In the genomic region with DNA sequence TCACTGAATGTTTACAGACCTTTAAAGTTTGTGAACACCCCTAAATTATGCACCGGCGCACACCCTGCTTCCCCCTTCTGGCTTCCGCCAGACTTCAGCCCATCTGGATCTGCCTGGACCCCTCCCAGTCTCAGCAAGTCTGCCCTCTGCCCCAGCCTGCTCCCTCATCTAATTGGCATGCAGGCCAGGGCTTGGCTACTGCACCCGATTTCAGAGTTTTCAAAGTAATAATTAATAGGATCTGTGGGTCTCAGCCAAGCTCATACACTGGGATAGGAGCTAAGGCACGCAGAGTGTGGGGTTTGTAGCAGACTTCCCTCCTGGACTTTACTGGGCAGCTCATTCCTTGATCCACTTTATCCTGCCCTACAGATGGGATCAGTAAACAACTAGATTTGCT, we compare ENCODE assay signal across 9 mouse cellular contexts. TPM values are rescaled to one million over a fixed set of nuclear protein-coding genes. Genes with fewer than 3 reads are reported as not detected.
DNase-seq lines count a peak whose midpoint lies in the region; ATAC-seq and TF ChIP-seq lines count a peak whose summit lies in the region.
"Had no signal": no experiment of that assay in that cellular context is flagged by ENCODE, and none has a peak within 500 bp of the region (broad histone marks: within the 10 kb centered on the region; RNA-seq: fewer than 3 reads in every experiment).

No protein-coding gene starts in this region.

- TF ChIP-seq CTCF in lung, embryonic 14.5 days (IDR thresholded peaks at IDR 0.05; ENCODE audit: low read depth): no peak

- H3K9me3 ChIP-seq in lung, embryonic 14.5 days (ENCODE audit: low read depth, low read length): no peaks in the 10 kb centered on the region
- H3K9me3 ChIP-seq in embryonic facial prominence, embryonic 15.5 days (replicated peaks): no peaks in the 10 kb centered on the region
- H3K9me3 ChIP-seq in limb, embryonic 13.5 days: no peaks in the 10 kb centered on the region

- no peak overlapping the region for H3K4me3 ChIP-seq in lung, embryonic 14.5 days (ENCODE audit: low read depth, low read length)
- no peak overlapping the region for H3K4me3 ChIP-seq in embryonic facial prominence, embryonic 15.5 days (replicated peaks)
- H3K4me3 ChIP-seq in limb, embryonic 13.5 days: no peak overlapping the region

- H3K4me2 ChIP-seq in lung, embryonic 14.5 days: no peak overlapping the region
- no peak overlapping the region for H3K4me2 ChIP-seq in embryonic facial prominence, embryonic 15.5 days (replicated peaks)
- no peak overlapping the region for H3K4me2 ChIP-seq in limb, embryonic 13.5 days (replicated peaks)

- WGBS in lung, embryonic 14.5 days: 49% methylated on average over 5 of the region's 5 CpGs
- 22% methylated on average over 5 of the region's 5 CpGs for WGBS in embryonic facial prominence, embryonic 15.5 days
- 38% methylated on average over 5 of the region's 5 CpGs for WGBS in limb, embryonic 13.5 days

- ATAC-seq in lung, embryonic 14.5 days (ENCODE audit: insufficient read depth): peak; percentile 19; the same call in 1 of the 2 replicates
- ATAC-seq in embryonic facial prominence, embryonic 15.5 days (ENCODE audit: insufficient number of reproducible peaks, low FRiP score, low TSS enrichment, low read depth): peak; percentile 22; the same call in 1 of the 2 replicates
- ATAC-seq in limb, embryonic 13.5 days (ENCODE audit: low FRiP score, low read depth): no peak
- ATAC-seq in CD4-positive, CD25-positive, alpha-beta regulatory T cell, adult 4 months: no peak

- no peak for DNase-seq in lung, embryonic 14.5 days
- DNase-seq in lung, postnatal 36 days: no peak
- peak; percentile 81 to 92 for DNase-seq in kidney, adult 8-10 months
- DNase-seq in layer of hippocampus, postnatal 25 days (ENCODE audit: extremely low spot score in 1 of 2, low spot score in 1 of 2): no peak
- DNase-seq in thymus, adult 18-20 months: no peak

- H3K9ac ChIP-seq in lung, embryonic 14.5 days: no peak overlapping the region
- no peak overlapping the region for H3K9ac ChIP-seq in embryonic facial prominence, embryonic 15.5 days
- no peak overlapping the region for H3K9ac ChIP-seq in limb, embryonic 13.5 days

- H3K27ac ChIP-seq in lung, embryonic 14.5 days (ENCODE audit: low read depth): no peak overlapping the region
- no peak overlapping the region for H3K27ac ChIP-seq in embryonic facial prominence, embryonic 15.5 days (replicated peaks)
- peak overlapping the region; percentile 28; the same call in 1 of the 2 replicates for H3K27ac ChIP-seq in limb, embryonic 13.5 days
- H3K27ac ChIP-seq: macrophage had no signal

- H3K27me3 ChIP-seq in lung, embryonic 14.5 days (ENCODE audit: insufficient read depth, low read length): no peaks in the 10 kb centered on the region
- H3K27me3 ChIP-seq in embryonic facial prominence, embryonic 15.5 days: no peaks in the 10 kb centered on the region
- no peaks in the 10 kb centered on the region for H3K27me3 ChIP-seq in limb, embryonic 13.5 days

- H3K36me3 ChIP-seq in lung, embryonic 14.5 days (ENCODE audit: insufficient read depth): peaks cover 5% of the 10 kb centered on the region; the same call in 1 of the 2 replicates
- H3K36me3 ChIP-seq in embryonic facial prominence, embryonic 15.5 days: peaks cover 7% of the 10 kb centered on the region; the same call in 1 of the 2 replicates
- peaks cover 8% of the 10 kb centered on the region for H3K36me3 ChIP-seq in limb, embryonic 13.5 days

- H3K4me1 ChIP-seq in lung, embryonic 14.5 days (ENCODE audit: insufficient read depth): peaks cover 7% of the 10 kb centered on the region; the same call in 1 of the 2 replicates
- H3K4me1 ChIP-seq in embryonic facial prominence, embryonic 15.5 days: peaks cover 33% of the 10 kb centered on the region
- peaks cover 50% of the 10 kb centered on the region for H3K4me1 ChIP-seq in limb, embryonic 13.5 days

RNA-seq across cellular contexts. Expression of gene Abcc3, which starts 11.4 kb away (rescaled TPM):
- polyA plus RNA-seq in lung, embryonic 14.5 days (2014; fragmentation: Nextera tagmentation; extraction: Ambion mirVana): 3.1 and 3.7 TPM in 2 replicates
- polyA plus RNA-seq in embryonic facial prominence, embryonic 15.5 days (2015; fragmentation: Nextera tagmentation; extraction: Ambion mirVana): 2.8 and 4.4 TPM in 2 replicates
- 0.59 and 1.1 TPM in 2 replicates for polyA plus RNA-seq in limb, embryonic 13.5 days (2015; fragmentation: Nextera tagmentation; extraction: Ambion mirVana)
- 1 to 10 TPM; 2.0 to 3.0 TPM for total RNA-seq in layer of hippocampus, postnatal 25 days (2021)
- polyA plus RNA-seq in CD4-positive, CD25-positive, alpha-beta regulatory T cell, adult 4 months (2017; shearing (Covaris generic)): 1 to 10 TPM in 1 of 2 experiments, under 1 TPM in 1; 0.67 to 2.8 TPM

Comparison
In these comparisons a context has a peak if more than half of its experiments do, and no peak if none do; other contexts are left out.
1. ATAC-seq: peak in lung, embryonic 14.5 days (single experiment) and embryonic facial prominence, embryonic 15.5 days (single experiment); none in limb, embryonic 13.5 days (single experiment) and CD4-positive, CD25-positive, alpha-beta regulatory T cell, adult 4 months (single experiment).
2. DNase-seq: peak in kidney, adult 8-10 months (2 of 2); none in lung, embryonic 14.5 days (single experiment), lung, postnatal 36 days (single experiment), layer of hippocampus, postnatal 25 days (0 of 2) and thymus, adult 18-20 months (0 of 2).